Mouse (Mus musculus) induced T-regulatory cell, adult 2 months (primary cell): Measurements from ENCODE around the gene Ahcyl2.

Experiments
- DNase-seq: peaks from one replicate; pipeline ENCODE4 v3.0.0-alpha.2; 2012; ENCODE audit warnings: low read depth

Ahcyl2 gene

GRCm38 (mm10) chr6:29853213-29853899 lies 85.5 kb downstream of the Ahcyl2 start:
- DNase-seq: peak; percentile 94

- no peak for DNase-seq
Measured at GRCm38 (mm10) chr6:29853900-29854390, 86.1 kb downstream of the Ahcyl2 start.

GRCm38 (mm10) chr6:29858619-29859018 lies 90.8 kb downstream of the Ahcyl2 start:
- DNase-seq: no peak

- no peak for DNase-seq
Measured at GRCm38 (mm10) chr6:29859344-29859743, 91.5 kb downstream of the Ahcyl2 start.

GRCm38 (mm10) chr6:29860238-29860637 lies 92.4 kb downstream of the Ahcyl2 start:
- peak; percentile 86 for DNase-seq

- no peak for DNase-seq
Measured at GRCm38 (mm10) chr6:29864926-29865325, 97.1 kb downstream of the Ahcyl2 start.

GRCm38 (mm10) chr6:29866935-29867724 lies 99.3 kb downstream of the Ahcyl2 start:
- no peak for DNase-seq

- DNase-seq: no peak
Measured at GRCm38 (mm10) chr6:29868341-29868895, 100.6 kb downstream of the Ahcyl2 start.

- no peak for DNase-seq
Measured at GRCm38 (mm10) chr6:29873654-29874053, 105.8 kb downstream of the Ahcyl2 start.

- no peak for DNase-seq
Measured at GRCm38 (mm10) chr6:29875576-29875975, 107.8 kb downstream of the Ahcyl2 start.

- no peak for DNase-seq
Measured at GRCm38 (mm10) chr6:29876782-29877181, 109.0 kb downstream of the Ahcyl2 start.

- DNase-seq: no peak
Measured at GRCm38 (mm10) chr6:29879579-29879978, 111.8 kb downstream of the Ahcyl2 start.

GRCm38 (mm10) chr6:29880796-29881195 lies 113.0 kb downstream of the Ahcyl2 start:
- no peak for DNase-seq

GRCm38 (mm10) chr6:29881936-29882335 lies 114.1 kb downstream of the Ahcyl2 start:
- DNase-seq: no peak

GRCm38 (mm10) chr6:29882870-29883269 lies 115.1 kb downstream of the Ahcyl2 start:
- no peak for DNase-seq

GRCm38 (mm10) chr6:29891151-29891550 lies 123.3 kb downstream of the Ahcyl2 start:
- DNase-seq: no peak

- DNase-seq: no peak
Measured at GRCm38 (mm10) chr6:29896976-29897375, 129.2 kb downstream of the Ahcyl2 start.

- DNase-seq: no peak
Measured at GRCm38 (mm10) chr6:29901450-29901849, 133.6 kb downstream of the Ahcyl2 start.

- no peak for DNase-seq
Measured at GRCm38 (mm10) chr6:29902256-29902655, 134.4 kb downstream of the Ahcyl2 start.

GRCm38 (mm10) chr6:29903343-29903914 lies 135.6 kb downstream of the Ahcyl2 start:
- no peak for DNase-seq

GRCm38 (mm10) chr6:29904281-29904680 lies 136.5 kb downstream of the Ahcyl2 start:
- no peak for DNase-seq

GRCm38 (mm10) chr6:29910631-29911030 lies 142.8 kb downstream of the Ahcyl2 start:
- no peak for DNase-seq

- DNase-seq: no peak
Measured at GRCm38 (mm10) chr6:29913673-29914072, 145.9 kb downstream of the Ahcyl2 start.
